Mouse (Mus musculus) midbrain, embryonic 15.5 days (tissue): ENCODE data around the gene Mogat2. TPM values are rescaled to one million over a fixed set of nuclear protein-coding genes. Genes with fewer than 3 reads are reported as not detected.

Source experiments
- ATAC-seq: fragments of 200-750 bp; cut with Nextera tagmentation; replicated peaks from 2 replicates; pipeline ENCODE4 v1.8.0; 2017; ENCODE audit warnings: moderate TSS enrichment
- H3K27ac ChIP-seq: fragments of 300-500 bp; sonication (generic); 2 replicates; pipeline ENCODE4 v1.5.1; 2015; ENCODE audit warnings: mild to moderate bottlenecking, inconsistent platforms
- H3K27me3 ChIP-seq: fragments of 300-500 bp; sonication (generic); replicated peaks from 2 replicates; pipeline ENCODE4 v1.6.1; 2015; ENCODE audit warnings: inconsistent platforms
- H3K36me3 ChIP-seq: fragments of 300-500 bp; sonication (generic); replicated peaks from 2 replicates; pipeline ENCODE4 v1.6.1; 2015; ENCODE audit warnings: inconsistent platforms
- H3K4me1 ChIP-seq: fragments of 300-500 bp; sonication (generic); 2 replicates; pipeline ENCODE4 v1.6.1; 2015; ENCODE audit warnings: inconsistent platforms
- H3K4me2 ChIP-seq: fragments of 300-500 bp; sonication (generic); 2 replicates; pipeline ENCODE4 v1.6.1; 2015; ENCODE audit warnings: inconsistent platforms, mild to moderate bottlenecking, moderate library complexity
- H3K4me3 ChIP-seq: fragments of 300-500 bp; sonication (generic); 2 replicates; pipeline ENCODE4 v1.5.1; 2015; ENCODE audit warnings: mild to moderate bottlenecking, inconsistent platforms
- H3K9ac ChIP-seq: fragments of 300-500 bp; sonication (generic); 2 replicates; pipeline ENCODE4 v1.6.1; 2015; ENCODE audit warnings: mild to moderate bottlenecking, inconsistent platforms
- H3K9me3 ChIP-seq: fragments of 300-500 bp; sonication (generic); 2 replicates; pipeline ENCODE4 v1.6.1; 2016; ENCODE audit warnings: inconsistent platforms
- WGBS: fragments of 180-500 bp; shearing (Covaris S2); methylation state at CpG from one replicate; pipeline ENCODE4 v1.1.7; 2015; ENCODE audit warnings: mixed read lengths; 5-methylcytosine and 5-hydroxymethylcytosine counted together
- polyA plus RNA-seq: library from polyadenylated mRNA; unstranded; fragments of >200 nt; fragmentation: Nextera tagmentation; extraction: Ambion mirVana; gene quantifications from 2 replicates; pipeline ENCODE4 v1.2.1, GENCODE M21; 2015

The Mogat2 gene
- polyA plus RNA-seq, 1 experiment from 2014 or later = 1.9 TPM

- H3K27ac ChIP-seq = no peak overlapping the region
- 75% methylated on average over 7 of the region's 7 CpGs for whole genome bisulfite sequencing
- H3K36me3 ChIP-seq = no peaks in the 10 kb centered on the region
- no peak overlapping the region for H3K4me2 ChIP-seq
- no peaks in the 10 kb centered on the region for H3K9me3 ChIP-seq
- H3K27me3 ChIP-seq = no peaks in the 10 kb centered on the region
- no peak for ATAC-seq
- H3K4me1 ChIP-seq = no peaks in the 10 kb centered on the region
- no peak overlapping the region for H3K4me3 ChIP-seq
- no peak overlapping the region for H3K9ac ChIP-seq
Observed at GRCm38 (mm10) chr7:99230061-99230747, 8.2 kb downstream of the Mogat2 start.

- Histone ChIP-seq H3K27me3 (no peaks in the 10 kb centered on the region), H3K9ac (no peak overlapping the region), H3K36me3 (no peaks in the 10 kb centered on the region), H3K4me2 (no peak overlapping the region), H3K4me3 (no peak overlapping the region), H3K27ac (no peak overlapping the region), H3K9me3 (no peaks in the 10 kb centered on the region), H3K4me1 (no peaks in the 10 kb centered on the region)
- WGBS = 12% methylated on average over 2 of the region's 2 CpGs
- ATAC-seq = no peak
Observed at GRCm38 (mm10) chr7:99229411-99229810, 9.0 kb downstream of the Mogat2 start.

GRCm38 (mm10) chr7:99228825-99229224 is 9.6 kb downstream of the Mogat2 start:
- H3K4me1 ChIP-seq = no peaks in the 10 kb centered on the region
- H3K4me3 ChIP-seq = no peak overlapping the region
- no peaks in the 10 kb centered on the region for H3K9me3 ChIP-seq
- no peak overlapping the region for H3K27ac ChIP-seq
- 83% methylated on average over 8 of the region's 8 CpGs for WGBS
- H3K4me2 ChIP-seq = no peak overlapping the region
- ATAC-seq = no peak
- no peaks in the 10 kb centered on the region for H3K36me3 ChIP-seq
- H3K27me3 ChIP-seq = no peaks in the 10 kb centered on the region
- H3K9ac ChIP-seq = no peak overlapping the region

- Histone ChIP-seq H3K27me3 (no peaks in the 10 kb centered on the region), H3K9ac (no peak overlapping the region), H3K36me3 (no peaks in the 10 kb centered on the region), H3K4me1 (no peaks in the 10 kb centered on the region), H3K9me3 (no peaks in the 10 kb centered on the region), H3K27ac (no peak overlapping the region), H3K4me3 (no peak overlapping the region), H3K4me2 (no peak overlapping the region)
- no peak for ATAC-seq
- WGBS = 89% methylated on average over 4 of the region's 4 CpGs
Observed at GRCm38 (mm10) chr7:99227267-99227666, 11.2 kb downstream of the Mogat2 start.

GRCm38 (mm10) chr7:99226662-99227061 is 11.8 kb downstream of the Mogat2 start:
- ATAC-seq = no peak
- Histone ChIP-seq H3K27me3 (no peaks in the 10 kb centered on the region), H3K27ac (no peak overlapping the region), H3K9ac (no peak overlapping the region), H3K4me1 (no peaks in the 10 kb centered on the region), H3K36me3 (no peaks in the 10 kb centered on the region), H3K4me3 (no peak overlapping the region), H3K9me3 (no peaks in the 10 kb centered on the region), H3K4me2 (no peak overlapping the region)
- WGBS = 95% methylated on average over 10 of the region's 10 CpGs

- Histone ChIP-seq H3K4me1 (no peaks in the 10 kb centered on the region), H3K36me3 (no peaks in the 10 kb centered on the region), H3K27me3 (no peaks in the 10 kb centered on the region), H3K27ac (no peak overlapping the region), H3K4me2 (no peak overlapping the region), H3K9me3 (no peaks in the 10 kb centered on the region), H3K9ac (no peak overlapping the region), H3K4me3 (no peak overlapping the region)
- no peak for ATAC-seq
- 76% methylated on average over 6 of the region's 6 CpGs for WGBS
Observed at GRCm38 (mm10) chr7:99225421-99225820, 13.0 kb downstream of the Mogat2 start.

GRCm38 (mm10) chr7:99224648-99225190 is 13.7 kb downstream of the Mogat2 start:
- no peak overlapping the region for H3K27ac ChIP-seq
- no peaks in the 10 kb centered on the region for H3K27me3 ChIP-seq
- H3K4me2 ChIP-seq = no peak overlapping the region
- H3K36me3 ChIP-seq = no peaks in the 10 kb centered on the region
- H3K9ac ChIP-seq = no peak overlapping the region
- no peaks in the 10 kb centered on the region for H3K4me1 ChIP-seq
- H3K9me3 ChIP-seq = no peaks in the 10 kb centered on the region
- H3K4me3 ChIP-seq = no peak overlapping the region
- ATAC-seq = no peak
- 39% methylated on average over 1 of the region's 1 CpGs for WGBS

- 63% methylated on average over 7 of the region's 7 CpGs for WGBS
- no peak for ATAC-seq
- no peaks in the 10 kb centered on the region for H3K4me1 ChIP-seq
- no peak overlapping the region for H3K4me2 ChIP-seq
- H3K27ac ChIP-seq = no peak overlapping the region
- H3K4me3 ChIP-seq = no peak overlapping the region
- no peak overlapping the region for H3K9ac ChIP-seq
- H3K36me3 ChIP-seq = no peaks in the 10 kb centered on the region
- no peaks in the 10 kb centered on the region for H3K9me3 ChIP-seq
- no peaks in the 10 kb centered on the region for H3K27me3 ChIP-seq
Observed at GRCm38 (mm10) chr7:99224225-99224624, 14.2 kb downstream of the Mogat2 start.

GRCm38 (mm10) chr7:99217338-99218074 is 20.9 kb downstream of the Mogat2 start:
- no peak overlapping the region for H3K27ac ChIP-seq
- H3K9ac ChIP-seq = no peak overlapping the region
- WGBS = 60% methylated on average over 3 of the region's 3 CpGs
- no peak overlapping the region for H3K4me3 ChIP-seq
- H3K4me1 ChIP-seq = no peaks in the 10 kb centered on the region
- H3K9me3 ChIP-seq = no peaks in the 10 kb centered on the region
- no peaks in the 10 kb centered on the region for H3K27me3 ChIP-seq
- H3K36me3 ChIP-seq = no peaks in the 10 kb centered on the region
- peak; percentile 69; the same call in 1 of the 2 replicates for ATAC-seq
- no peak overlapping the region for H3K4me2 ChIP-seq

- no peaks in the 10 kb centered on the region for H3K36me3 ChIP-seq
- H3K27me3 ChIP-seq = no peaks in the 10 kb centered on the region
- ATAC-seq = no peak
- no peak overlapping the region for H3K27ac ChIP-seq
- H3K4me3 ChIP-seq = no peak overlapping the region
- 75% methylated on average over 8 of the region's 8 CpGs for WGBS
- H3K4me2 ChIP-seq = no peak overlapping the region
- no peaks in the 10 kb centered on the region for H3K9me3 ChIP-seq
- no peak overlapping the region for H3K9ac ChIP-seq
- no peaks in the 10 kb centered on the region for H3K4me1 ChIP-seq
Observed at GRCm38 (mm10) chr7:99215347-99215855, 23.0 kb downstream of the Mogat2 start.

- no peaks in the 10 kb centered on the region for H3K9me3 ChIP-seq
- 85% methylated on average over 10 of the region's 10 CpGs for WGBS
- no peaks in the 10 kb centered on the region for H3K36me3 ChIP-seq
- no peak overlapping the region for H3K27ac ChIP-seq
- H3K4me1 ChIP-seq = no peaks in the 10 kb centered on the region
- H3K4me2 ChIP-seq = no peak overlapping the region
- no peak overlapping the region for H3K9ac ChIP-seq
- H3K27me3 ChIP-seq = no peaks in the 10 kb centered on the region
- ATAC-seq = no peak
- no peak overlapping the region for H3K4me3 ChIP-seq
Observed at GRCm38 (mm10) chr7:99214621-99215185, 23.7 kb downstream of the Mogat2 start.

- WGBS = 76% methylated on average over 2 of the region's 2 CpGs
- H3K9ac ChIP-seq = no peak overlapping the region
- ATAC-seq = no peak
- H3K4me2 ChIP-seq = no peak overlapping the region
- no peaks in the 10 kb centered on the region for H3K4me1 ChIP-seq
- no peaks in the 10 kb centered on the region for H3K27me3 ChIP-seq
- H3K36me3 ChIP-seq = no peaks in the 10 kb centered on the region
- no peak overlapping the region for H3K27ac ChIP-seq
- H3K4me3 ChIP-seq = no peak overlapping the region
- no peaks in the 10 kb centered on the region for H3K9me3 ChIP-seq
Observed at GRCm38 (mm10) chr7:99213686-99214085, 24.7 kb downstream of the Mogat2 start.
